Comparison of ENCODE assay signal across 20 mouse cellular contexts in genomic region chr19:36561171-36561570, GRCm38 (mm10). TPM values are rescaled to one million over a fixed set of nuclear protein-coding genes. Genes with fewer than 3 reads are reported as not detected.
A peak's percentile ranks its signal among the peaks of the same experiment; 100 is the strongest.
DNase-seq lines count a peak whose midpoint lies in the region; ATAC-seq lines count a peak whose summit lies in the region.
"Had no signal": no experiment of that assay in that cellular context is flagged by ENCODE, and none has a peak within 500 bp of the region (broad histone marks: within the 10 kb centered on the region; RNA-seq: fewer than 3 reads in every experiment).

No protein-coding gene starts in this region.

- H3K9ac ChIP-seq in midbrain, embryonic 16.5 days (ENCODE audit: low read depth, low read length): no peak overlapping the region
- H3K9ac ChIP-seq: embryonic facial prominence, embryonic 12.5 days had no signal

- H3K36me3 ChIP-seq in midbrain, embryonic 16.5 days (ENCODE audit: control insufficient read depth, insufficient read depth, low read length): no peaks in the 10 kb centered on the region
- H3K36me3 ChIP-seq: embryonic facial prominence, embryonic 10.5 days; embryonic facial prominence, embryonic 12.5 days had no signal

- H3K9me3 ChIP-seq in midbrain, embryonic 16.5 days (replicated peaks; ENCODE audit: control insufficient read depth, low read length, poor library complexity, severe bottlenecking): no peaks in the 10 kb centered on the region
- H3K9me3 ChIP-seq: embryonic facial prominence, embryonic 10.5 days; embryonic facial prominence, embryonic 12.5 days had no signal

- H3K27me3 ChIP-seq in midbrain, embryonic 16.5 days (ENCODE audit: control insufficient read depth, insufficient read depth, low read depth, low read length): no peaks in the 10 kb centered on the region
- H3K27me3 ChIP-seq: embryonic facial prominence, embryonic 12.5 days had no signal

- 0 out of 2 replicates have a peak, but pooled peaks cover 2% of the 10 kb centered on the region for H3K4me1 ChIP-seq in midbrain, embryonic 16.5 days (ENCODE audit: control insufficient read depth, insufficient read depth, low read length)
- H3K4me1 ChIP-seq: embryonic facial prominence, embryonic 10.5 days; embryonic facial prominence, embryonic 12.5 days had no signal

- intact Hi-C loops in gastrocnemius, postnatal 36 days (cut with DNase I): no loop called here

- no peak for DNase-seq in frontal cortex, adult 2 months (ENCODE audit: extremely low spot score in 1 of 2, low spot score in 1 of 2)
- DNase-seq in MEL-GATA-1-ER (ENCODE audit: extremely low read depth, low read depth): peak; percentile 65
- DNase-seq in gastrocnemius, postnatal 36 days: no peak
- DNase-seq: adrenal gland, adult 2 months; adrenal gland, postnatal 10 days; adrenal gland, postnatal 25 days; B cell, adult 2 months; cerebellum, adult 11-12 months; cerebellum, adult 2 months; cerebellum, adult 9-10 months; cerebellum, postnatal 10 days; cerebellum, postnatal 25 days had no signal

- H3K27ac ChIP-seq in midbrain, embryonic 16.5 days (ENCODE audit: low read length): no peak overlapping the region
- H3K27ac ChIP-seq: embryonic facial prominence, embryonic 10.5 days; embryonic facial prominence, embryonic 12.5 days had no signal

- H3K4me2 ChIP-seq in midbrain, embryonic 16.5 days (ENCODE audit: low read length): no peak overlapping the region
- H3K4me2 ChIP-seq: embryonic facial prominence, embryonic 12.5 days had no signal

- H3K4me3 ChIP-seq in midbrain, embryonic 16.5 days (ENCODE audit: low read depth, low read length): no peak overlapping the region
- H3K4me3 ChIP-seq: embryonic facial prominence, embryonic 10.5 days; embryonic facial prominence, embryonic 12.5 days had no signal

- 79% methylated on average over 2 of the region's 2 CpGs for WGBS in midbrain, embryonic 16.5 days

- ATAC-seq in frontal cortex, adult (ENCODE audit: low TSS enrichment): peak; percentile 54; the same call in 1 of the 2 replicates
- ATAC-seq in megakaryocyte, adult 5-6 weeks (ENCODE audit: poor library complexity, severe bottlenecking): 0 out of 2 replicates have a peak, but pooled peaks have one; percentile 45
- no peak for ATAC-seq in midbrain, embryonic 16.5 days
- ATAC-seq: CD4-positive, CD25-positive, alpha-beta regulatory T cell, adult 4 months; forebrain, embryonic 14.5 days; forebrain, embryonic 16.5 days had no signal

RNA-seq across cellular contexts. Expression of gene Hectd2, which starts 6.7 kb away (rescaled TPM):
- polyA plus RNA-seq in frontal cortex, adult 2 months (2012; rRNA removed): 15.9 and 17.0 TPM in 2 replicates
- 0.87 and 1.0 TPM in 2 replicates for total RNA-seq in megakaryocyte, adult 5-6 weeks (2015)
- total RNA-seq in megakaryocyte, adult 5-6 weeks (2017): 0.61 and 0.70 TPM in 2 replicates
- 11.3 and 11.9 TPM in 2 replicates for polyA plus RNA-seq in midbrain, embryonic 16.5 days (2015; fragmentation: Nextera tagmentation; extraction: Ambion mirVana)
- total RNA-seq in gastrocnemius, postnatal 36 days (2021): 1 to 10 TPM; 2.8 to 4.6 TPM
